Mouse (Mus musculus): ENCODE measurements around the gene 3100002H09Rik. TPM values are rescaled to one million over a fixed set of nuclear protein-coding genes. Genes with fewer than 3 reads are reported as not detected.

Gene 3100002H09Rik
- total RNA-seq, 2 experiments from 2014 or later: not detected

Other genes starting within 250 kb of the 3100002H09Rik start
- not detected for gene Pou3f1, start 46.0 kb upstream of the 3100002H09Rik start, total RNA-seq (2021)
- 10 to 100 TPM; 32.5 to 35.7 TPM for gene Utp11, start 82.8 kb upstream of the 3100002H09Rik start, total RNA-seq (2021)
- gene Fhl3, start 89.9 kb upstream of the 3100002H09Rik start, total RNA-seq (2021): 10 to 100 TPM in 1 of 2 experiments, 1 to 10 TPM in 1; 6.3 to 15.0 TPM
- 10 to 100 TPM; 33.1 to 34.9 TPM for gene Sf3a3, start 104.0 kb upstream of the 3100002H09Rik start, total RNA-seq (2021)
- gene Inpp5b, start 131.0 kb upstream of the 3100002H09Rik start, total RNA-seq (2021): 10 to 100 TPM; 16.9 to 18.8 TPM
- 10 to 100 TPM; 27.0 TPM for gene Mtf1, start 191.3 kb upstream of the 3100002H09Rik start, total RNA-seq (2021)
- 10 to 100 TPM; 36.8 to 44.2 TPM for gene Yrdc, start 239.9 kb upstream of the 3100002H09Rik start, total RNA-seq (2021)
- 10 to 100 TPM; 44.6 TPM for gene 1110065P20Rik, start 240.4 kb upstream of the 3100002H09Rik start, total RNA-seq (2021)